Mouse (Mus musculus) erythroblast, embryonic 14.5 days (primary cell): ENCODE measurements at regions not wholly inside any gene's neighbourhood (a gene's known extent, or its start where the extent isn't known, plus 50 kb on each side); places are given as distances from the start of the nearest gene placed in this dataset.

Experiments
- GATA1 ChIP-seq: IDR thresholded peaks from 2 replicates; pipeline ENCODE4 v1.6.1; 2012; ENCODE audit warnings: low read length, inconsistent platforms, mixed read lengths
- TAL1 ChIP-seq: IDR thresholded peaks from 3 replicates; pipeline ENCODE4 v1.6.1; 2012; ENCODE audit warnings: low read length, inconsistent platforms, mixed read lengths

GRCm38 (mm10) chr1:137363561-137363960 is 403.3 kb upstream of the Nr5a2 start:
- TF ChIP-seq GATA1: no peak
- TF ChIP-seq TAL1: no peak
